Mouse (Mus musculus): Measurements from ENCODE around the gene Brinp1. TPM values are rescaled to one million over a fixed set of nuclear protein-coding genes. Genes with fewer than 3 reads are reported as not detected.

Gene Brinp1
- polyA plus RNA-seq, 1 experiment from 2014 or later: 1.2 TPM

DNA sequence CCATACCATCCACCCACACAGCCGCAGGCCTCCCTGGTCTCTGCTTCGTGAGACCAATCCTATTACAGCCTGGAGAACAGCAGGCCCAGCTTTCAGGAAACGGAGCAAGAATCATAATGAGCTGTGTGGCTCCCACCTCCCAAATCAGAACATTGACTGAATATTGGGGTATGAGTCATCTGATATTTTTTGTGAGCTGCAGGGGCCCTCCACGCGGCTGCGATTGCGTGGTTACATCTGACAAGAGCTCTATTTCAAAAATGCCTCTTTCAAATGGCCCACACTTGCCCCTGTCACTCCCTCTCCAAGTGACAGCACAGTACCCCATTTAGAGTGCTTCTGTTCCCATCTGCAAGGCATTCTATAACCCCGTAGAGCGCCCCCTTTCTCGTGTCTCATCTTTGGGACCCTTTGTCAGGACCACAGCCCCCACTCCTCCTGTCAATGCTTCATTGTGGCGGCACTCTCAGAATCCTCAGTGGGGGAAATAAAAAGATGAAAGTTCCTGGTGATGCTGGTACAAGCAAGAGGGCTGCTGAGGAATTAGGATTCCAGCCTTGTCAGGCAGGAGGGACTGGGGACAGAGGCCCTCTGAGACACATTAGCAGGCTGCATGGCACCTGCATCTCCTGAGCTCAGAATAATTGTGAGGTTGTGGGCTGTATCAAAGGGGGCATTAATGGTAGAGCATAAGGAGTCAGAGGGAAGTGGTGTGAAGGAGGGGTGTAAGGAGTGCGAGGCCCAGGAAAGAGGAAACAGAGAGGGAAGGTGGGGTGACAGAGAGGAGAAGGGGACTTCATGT lies 188.2 kb downstream of the Brinp1 start:
- Histone ChIP-seq H3K36me3 (ENCODE audit: control insufficient read depth, insufficient read depth) (no peaks in the 10 kb centered on the region), H3K27ac (ENCODE audit: low read depth, low read length) (no peak overlapping the region), H3K9me3 (ENCODE audit: control insufficient read depth) (no peaks in the 10 kb centered on the region), H3K27me3 (replicated peaks; ENCODE audit: control insufficient read depth, insufficient read depth, low read length) (no peaks in the 10 kb centered on the region), H3K4me1 (replicated peaks; ENCODE audit: control insufficient read depth, insufficient read depth, low read length) (no peaks in the 10 kb centered on the region), H3K4me3 (ENCODE audit: low read depth, low read length) (no peak overlapping the region), H3K4me2 (replicated peaks; ENCODE audit: low read depth) (no peak overlapping the region), H3K9ac (ENCODE audit: low read depth, low read length) (no peak overlapping the region)
- 87% methylated on average over 12 of the region's 12 CpGs for WGBS
- no peak for ATAC-seq
- no peak for TF ChIP-seq CTCF (IDR thresholded peaks at IDR 0.05; ENCODE audit: low read depth)

DNA sequence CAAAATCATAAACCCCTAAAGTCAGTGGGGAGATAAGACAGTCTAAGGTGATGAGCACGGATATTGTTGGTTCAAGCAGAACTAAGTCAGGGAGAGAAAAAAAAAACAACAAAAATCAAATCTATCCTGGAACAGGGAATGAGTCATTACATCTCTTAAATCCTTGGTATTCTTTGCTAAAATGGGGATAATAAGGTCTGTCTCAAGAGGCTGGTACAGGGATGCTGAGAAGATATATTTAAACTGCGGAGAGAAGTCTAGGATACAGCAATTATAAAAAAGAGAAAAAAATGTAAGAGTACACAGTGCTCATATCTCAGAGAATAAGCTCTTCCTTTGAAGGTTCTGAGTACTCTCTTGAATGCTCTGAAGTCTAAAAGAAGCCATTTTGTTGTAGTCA lies 189.3 kb downstream of the Brinp1 start:
- Histone ChIP-seq H3K9me3 (ENCODE audit: control insufficient read depth) (no peaks in the 10 kb centered on the region), H3K9ac (ENCODE audit: low read depth, low read length) (no peak overlapping the region), H3K27me3 (replicated peaks; ENCODE audit: control insufficient read depth, insufficient read depth, low read length) (no peaks in the 10 kb centered on the region), H3K4me1 (replicated peaks; ENCODE audit: control insufficient read depth, insufficient read depth, low read length) (no peaks in the 10 kb centered on the region), H3K4me2 (replicated peaks; ENCODE audit: low read depth) (no peak overlapping the region), H3K27ac (ENCODE audit: low read depth, low read length) (no peak overlapping the region), H3K4me3 (ENCODE audit: low read depth, low read length) (no peak overlapping the region), H3K36me3 (ENCODE audit: control insufficient read depth, insufficient read depth) (no peaks in the 10 kb centered on the region)
- no peak for ATAC-seq
- WGBS: 85% methylated on average over 2 of the region's 2 CpGs
- no peak for TF ChIP-seq CTCF (IDR thresholded peaks at IDR 0.05; ENCODE audit: low read depth)

DNA sequence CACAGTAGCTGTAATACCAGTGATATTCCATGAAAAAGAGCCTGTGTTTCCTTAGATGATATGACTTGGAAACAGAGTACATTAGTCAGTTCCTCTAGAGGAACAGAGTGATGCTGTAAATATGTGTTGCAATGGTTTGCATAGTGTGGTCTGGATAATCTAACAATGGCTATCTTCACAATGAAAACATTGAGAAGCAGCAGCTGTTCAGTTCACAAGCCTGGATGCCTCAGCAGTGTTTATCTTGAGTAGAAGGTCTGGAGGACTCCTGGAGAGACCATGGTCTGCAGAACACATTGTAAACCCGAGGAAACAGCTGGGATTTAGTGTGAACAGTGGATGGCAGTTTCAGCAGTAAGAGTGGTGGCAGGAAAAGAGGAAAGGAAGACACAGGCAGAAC lies 233.2 kb downstream of the Brinp1 start:
- Histone ChIP-seq H3K9me3 (ENCODE audit: control insufficient read depth) (no peaks in the 10 kb centered on the region), H3K4me3 (ENCODE audit: low read depth, low read length) (no peak overlapping the region), H3K27me3 (replicated peaks; ENCODE audit: control insufficient read depth, insufficient read depth, low read length) (no peaks in the 10 kb centered on the region), H3K27ac (ENCODE audit: low read depth, low read length) (no peak overlapping the region), H3K4me2 (replicated peaks; ENCODE audit: low read depth) (no peak overlapping the region), H3K36me3 (ENCODE audit: control insufficient read depth, insufficient read depth) (no peaks in the 10 kb centered on the region), H3K9ac (ENCODE audit: low read depth, low read length) (no peak overlapping the region), H3K4me1 (replicated peaks; ENCODE audit: control insufficient read depth, insufficient read depth, low read length) (no peaks in the 10 kb centered on the region)
- 21% methylated on average over 1 of the region's 1 CpGs for WGBS
- TF ChIP-seq CTCF (IDR thresholded peaks at IDR 0.05; ENCODE audit: low read depth): no peak
- no peak for ATAC-seq
